Comparison of ENCODE assay signal across 8 mouse cellular contexts in the genomic region with DNA sequence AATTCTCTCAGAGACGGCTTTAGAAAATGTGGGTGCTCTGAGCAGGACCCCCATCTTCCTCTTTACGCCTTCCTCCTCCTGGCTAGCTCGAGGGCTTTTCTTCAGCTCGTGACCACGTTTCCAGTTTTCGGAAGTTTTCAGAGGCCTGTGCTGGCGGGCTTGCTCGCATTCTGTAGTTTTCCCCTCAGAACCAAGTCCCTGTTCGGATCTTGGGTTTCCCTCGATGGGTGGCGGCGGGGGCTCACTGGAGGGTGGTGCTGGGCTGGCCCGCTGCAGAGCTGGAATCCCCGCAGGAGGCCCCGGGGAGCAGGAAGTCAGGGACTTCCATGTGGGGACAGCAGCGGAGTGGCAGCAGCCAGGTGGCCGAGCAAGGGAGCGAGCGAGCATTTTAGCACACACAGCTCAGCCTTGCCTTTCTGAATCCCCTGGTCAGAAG.
DNase-seq lines count a peak whose midpoint lies in the region; ATAC-seq and TF ChIP-seq lines count a peak whose summit lies in the region.

No protein-coding gene starts in this region.

- DNase-seq in gastrocnemius, adult 18-20 months (ENCODE audit: low spot score): peak; percentile 39
- no peak for DNase-seq in gastrocnemius, postnatal 36 days
- DNase-seq in ES-E14 (ENCODE audit: low read depth, low spot score): no peak
- DNase-seq in kidney, postnatal 10 days: peak; percentile 70
- peak; percentile 59 for DNase-seq in midbrain, embryonic 10.5 days (ENCODE audit: low spot score)
- peak; percentile 76 for DNase-seq in thymus, postnatal 4 days
- DNase-seq in ovary, postnatal 14 days (ENCODE audit: low spot score): no peak

- ATAC-seq in forebrain, embryonic 15.5 days (replicated peaks): peak; percentile 35

- H3K27ac ChIP-seq in ES-E14 (ENCODE audit: insufficient read depth, low read depth, low read length, poor library complexity, severe bottlenecking): no peak overlapping the region
- H3K27ac ChIP-seq in forebrain, embryonic 15.5 days (replicated peaks): no peak overlapping the region
- H3K27ac ChIP-seq in midbrain, embryonic 10.5 days (replicated peaks): peak overlapping the region; percentile 86

- no peaks in the 10 kb centered on the region for H3K9me3 ChIP-seq in ES-E14 (ENCODE audit: control insufficient read depth, insufficient read depth, low read depth, low read length)
- H3K9me3 ChIP-seq in forebrain, embryonic 15.5 days: no peaks in the 10 kb centered on the region
- H3K9me3 ChIP-seq in midbrain, embryonic 10.5 days (replicated peaks): no peaks in the 10 kb centered on the region

- intact Hi-C loops in gastrocnemius, postnatal 36 days (cut with DNase I): no loop called here

- H3K36me3 ChIP-seq in ES-E14 (ENCODE audit: control insufficient read depth, insufficient read depth, low read length, poor library complexity, severe bottlenecking): no peaks in the 10 kb centered on the region
- H3K36me3 ChIP-seq in forebrain, embryonic 15.5 days: no peaks in the 10 kb centered on the region
- no peaks in the 10 kb centered on the region for H3K36me3 ChIP-seq in midbrain, embryonic 10.5 days

- in situ Hi-C loops in ES-E14 (cut with MboI; ENCODE audit: low sequenced_read_pairs in 2 of 2, unreplicated experiment in 2 of 2): no loop called here

- H3K4me2 ChIP-seq in forebrain, embryonic 15.5 days (replicated peaks): peak overlapping the region; percentile 89

- 8% methylated on average over 19 of the region's 19 CpGs for WGBS in forebrain, embryonic 15.5 days
- 4% methylated on average over 19 of the region's 19 CpGs for WGBS in midbrain, embryonic 10.5 days

- H3K9ac ChIP-seq in ES-E14 (ENCODE audit: insufficient read depth, low read depth, low read length, poor library complexity, severe bottlenecking): peak overlapping the region; percentile 60
- peak overlapping the region; percentile 55 for H3K9ac ChIP-seq in forebrain, embryonic 15.5 days (replicated peaks)

- peaks cover 2 to 13% of the 10 kb centered on the region in 2 experiments; a peak in 3 of 4 replicates for H3K4me1 ChIP-seq in ES-E14 (ENCODE audit: control insufficient read depth in 2 of 2, insufficient read depth in 2 of 2, low read length in 2 of 2, poor library complexity in 1 of 2)
- H3K4me1 ChIP-seq in forebrain, embryonic 15.5 days: peaks cover 27% of the 10 kb centered on the region
- H3K4me1 ChIP-seq in midbrain, embryonic 10.5 days: peaks cover 62% of the 10 kb centered on the region

- H3K4me3 ChIP-seq in ES-E14 (ENCODE audit: insufficient read depth in 1 of 2, low read depth in 1 of 2, low read length in 2 of 2, poor library complexity in 1 of 2, severe bottlenecking in 1 of 2): peak overlapping the region; percentile 51 to 84
- H3K4me3 ChIP-seq in forebrain, embryonic 15.5 days: peak overlapping the region; percentile 54
- peak overlapping the region; percentile 69 for H3K4me3 ChIP-seq in midbrain, embryonic 10.5 days

- H3K27me3 ChIP-seq in forebrain, embryonic 15.5 days: 0 out of 2 replicates have a peak, but pooled peaks cover 5% of the 10 kb centered on the region
- H3K27me3 ChIP-seq in midbrain, embryonic 10.5 days (ENCODE audit: low read depth, poor library complexity, severe bottlenecking): peaks cover 36% of the 10 kb centered on the region

TF ChIP-seq in ES-E14, 5 proteins besides CTCF, POLR2A, EP300 and RAD21:
- TF ChIP-seq ZNF384 (IDR thresholded peaks at IDR 0.05; ENCODE audit: low read depth, low read length) (no peak), CHD2 (IDR thresholded peaks at IDR 0.05; ENCODE audit: low read depth, low read length) (no peak), ZC3H11A (IDR thresholded peaks at IDR 0.05; ENCODE audit: borderline replicate concordance, low read depth, low read length) (no peak), MAFK (IDR thresholded peaks at IDR 0.05; ENCODE audit: insufficient read depth, low read depth, low read length) (no peak), HCFC1 (IDR thresholded peaks at IDR 0.05; ENCODE audit: borderline replicate concordance, insufficient read depth, low read length) (no peak)

Comparison
In these comparisons a context has a peak if more than half of its experiments do, and no peak if none do; other contexts are left out.
1. DNase-seq: peak in gastrocnemius, adult 18-20 months (single experiment), kidney, postnatal 10 days (single experiment), midbrain, embryonic 10.5 days (single experiment) and thymus, postnatal 4 days (single experiment); none in gastrocnemius, postnatal 36 days (0 of 2), ES-E14 (single experiment) and ovary, postnatal 14 days (single experiment).
2. Peak in every context shown above with its lines, with median percentiles within 50 percentile points of each other: H3K4me3 ChIP-seq.